Mouse (Mus musculus) naive thymus-derived CD4-positive, alpha-beta T cell, adult 5 months (primary cell): Measurements from ENCODE around the gene Fgd5. TPM values are rescaled to one million over a fixed set of nuclear protein-coding genes. Genes with fewer than 3 reads are reported as not detected.

Source experiments
- polyA plus RNA-seq: library from polyadenylated mRNA; unstranded; fragments of 100-300 nt; shearing (Covaris generic); gene quantifications from one replicate; pipeline ENCODE4 v1.2.1, GENCODE M21; 2017

Fgd5 gene
- not detected for polyA plus RNA-seq

GRCm38 (mm10) chr6:91978371-91979300 lies at the start of gene Fgd5:
Gene Fgd5 (plus strand): TSS chr6:91978878.

GRCm38 (mm10) chr6:92091130-92091591 lies 112.5 kb downstream of the Fgd5 start, which contains the start of gene Nr2c2:
Gene Nr2c2 (plus strand): TSS chr6:92091390.

Other genes starting within 250 kb of the Fgd5 start
- gene Grip2, start 151.6 kb upstream of the Fgd5 start, polyA plus RNA-seq = 0.09 TPM
- gene Ccdc174, start 100.8 kb upstream of the Fgd5 start, polyA plus RNA-seq = 32.8 TPM
- not detected for gene 4930590J08Rik, start 76.1 kb upstream of the Fgd5 start, polyA plus RNA-seq
- gene Nr2c2, start 112.5 kb downstream of the Fgd5 start, polyA plus RNA-seq = 100 TPM
- 27.8 TPM for gene Mrps25, start 205.2 kb downstream of the Fgd5 start, polyA plus RNA-seq
- gene Rbsn, start 236.0 kb downstream of the Fgd5 start, polyA plus RNA-seq = 22.9 TPM